Comparison of ENCODE assay signal across 8 mouse cellular contexts in genomic region chr7:4901171-4901570, GRCm38 (mm10). TPM values are rescaled to one million over a fixed set of nuclear protein-coding genes. Genes with fewer than 3 reads are reported as not detected.
DNase-seq lines count a peak whose midpoint lies in the region; ATAC-seq and TF ChIP-seq lines count a peak whose summit lies in the region.

No protein-coding gene starts in this region.

- H3K9me3 ChIP-seq in heart, embryonic 16.5 days (replicated peaks; ENCODE audit: control insufficient read depth, low read length), result peaks cover 4% of the 10 kb centered on the region; the same call in 1 of the 2 replicates
- peaks cover 3% of the 10 kb centered on the region; the same call in 1 of the 2 replicates for H3K9me3 ChIP-seq in stomach, embryonic 14.5 days (ENCODE audit: control insufficient read depth, low read depth, low read length)

- H3K27ac ChIP-seq in gastrocnemius, adult 2 months, result peak overlapping the region; percentile 77; the same call in 1 of the 2 replicates
- H3K27ac ChIP-seq in heart, embryonic 16.5 days (ENCODE audit: low read length), result no peak overlapping the region; the same call in 1 of the 2 replicates
- H3K27ac ChIP-seq in stomach, embryonic 14.5 days (ENCODE audit: low read length), result no peak overlapping the region

- peak overlapping the region; percentile 75; the same call in 1 of the 2 replicates for H3K4me2 ChIP-seq in heart, embryonic 16.5 days (ENCODE audit: low read depth, low read length)
- no peak overlapping the region for H3K4me2 ChIP-seq in stomach, embryonic 14.5 days (replicated peaks; ENCODE audit: low read depth, low read length)

- ATAC-seq in heart, embryonic 16.5 days (replicated peaks; ENCODE audit: extremely low read depth, insufficient read depth, low FRiP score), result no peak
- 0 out of 2 replicates have a peak, but pooled peaks have one; percentile 31 for ATAC-seq in stomach, embryonic 14.5 days (ENCODE audit: insufficient number of reproducible peaks, insufficient read depth, low FRiP score, low read depth)
- no peak for ATAC-seq in inflammation-experienced regulatory T-cells, adult 6 months

- peak; percentile 56 for TF ChIP-seq CTCF in gastrocnemius, adult 2 months (IDR thresholded peaks at IDR 0.05)

- no peak overlapping the region; the same call in 1 of the 2 replicates for H3K9ac ChIP-seq in heart, embryonic 16.5 days (ENCODE audit: low read length)
- H3K9ac ChIP-seq in stomach, embryonic 14.5 days (replicated peaks; ENCODE audit: low read depth, low read length), result no peak overlapping the region

- intact Hi-C loops in gastrocnemius, adult 2 months (cut with DNase I), result no loop called here
- intact Hi-C loops in gastrocnemius, postnatal 36 days (cut with DNase I), result no loop called here

- no peaks in the 10 kb centered on the region for H3K27me3 ChIP-seq in heart, embryonic 16.5 days (ENCODE audit: control insufficient read depth, insufficient read depth, low read length)
- no peaks in the 10 kb centered on the region for H3K27me3 ChIP-seq in stomach, embryonic 14.5 days (ENCODE audit: control insufficient read depth, insufficient read depth, low read length)

- peak overlapping the region; percentile 68 for H3K4me3 ChIP-seq in gastrocnemius, adult 2 months
- H3K4me3 ChIP-seq in heart, embryonic 16.5 days (ENCODE audit: low read length), result peak overlapping the region; percentile 44
- no peak overlapping the region for H3K4me3 ChIP-seq in stomach, embryonic 14.5 days (ENCODE audit: low read depth, low read length)

- no peaks in the 10 kb centered on the region for H3K36me3 ChIP-seq in heart, embryonic 16.5 days (ENCODE audit: control insufficient read depth, insufficient read depth)
- no peaks in the 10 kb centered on the region for H3K36me3 ChIP-seq in stomach, embryonic 14.5 days (ENCODE audit: control insufficient read depth, insufficient read depth, low read length)

- peaks cover 7% of the 10 kb centered on the region for H3K4me1 ChIP-seq in heart, embryonic 16.5 days (ENCODE audit: control insufficient read depth, insufficient read depth, low read length)
- H3K4me1 ChIP-seq in stomach, embryonic 14.5 days (ENCODE audit: control insufficient read depth, insufficient read depth, low read length), result no peaks in the 10 kb centered on the region

- 53% methylated on average over 8 of the region's 8 CpGs for WGBS in heart, embryonic 16.5 days
- WGBS in stomach, embryonic 14.5 days, result 51% methylated on average over 8 of the region's 8 CpGs

- peak; percentile 43 for DNase-seq in gastrocnemius, adult 2 months
- DNase-seq in gastrocnemius, postnatal 36 days, result no peak
- DNase-seq in right cerebral cortex, postnatal 4 days, result peak; percentile 58
- DNase-seq in right cerebral cortex, adult 2 months (ENCODE audit: low spot score in 2 of 2), result no peak
- DNase-seq in right cerebral cortex, postnatal 25 days, result no peak

RNA-seq across cellular contexts. Expression of gene Gm36210, which starts 5.1 kb away (rescaled TPM):
- under 1 TPM; 0.17 to 0.38 TPM for total RNA-seq in gastrocnemius, adult 2 months (2021)
- under 1 TPM; 0.20 TPM for total RNA-seq in gastrocnemius, postnatal 36 days (2021)
- 0.11 TPM in 1 of 2 replicates, not detected in the other for polyA plus RNA-seq in heart, embryonic 16.5 days (2015; fragmentation: Nextera tagmentation; extraction: Ambion mirVana)
- polyA plus RNA-seq in stomach, embryonic 14.5 days (2014; fragmentation: Nextera tagmentation; extraction: Ambion mirVana), result not detected in 2 replicates
- not detected for polyA plus RNA-seq in inflammation-experienced regulatory T-cells, adult 6 months (2017; shearing (Covaris generic))

RNA-seq across cellular contexts. Expression of gene Zfp628, which starts 13.8 kb away (rescaled TPM):
- 10 to 100 TPM in 1 of 2 experiments, 1 to 10 TPM in 1; 8.5 to 10.7 TPM for total RNA-seq in gastrocnemius, adult 2 months (2021)
- total RNA-seq in gastrocnemius, postnatal 36 days (2021), result 1 to 10 TPM; 8.9 TPM
- polyA plus RNA-seq in heart, embryonic 16.5 days (2015; fragmentation: Nextera tagmentation; extraction: Ambion mirVana), result 2.2 and 2.5 TPM in 2 replicates
- 4.3 and 4.5 TPM in 2 replicates for polyA plus RNA-seq in stomach, embryonic 14.5 days (2014; fragmentation: Nextera tagmentation; extraction: Ambion mirVana)
- polyA plus RNA-seq in inflammation-experienced regulatory T-cells, adult 6 months (2017; shearing (Covaris generic)), result 1 to 10 TPM in 2 of 3 experiments, under 1 TPM in 1; 0.93 to 1.8 (median 1.6) TPM

RNA-seq across cellular contexts. Expression of gene Nat14, which starts 20.7 kb away (rescaled TPM):
- total RNA-seq in gastrocnemius, adult 2 months (2021), result 1 to 10 TPM; 2.7 to 5.9 TPM
- 1 to 10 TPM; 2.5 to 3.2 TPM for total RNA-seq in gastrocnemius, postnatal 36 days (2021)
- polyA plus RNA-seq in heart, embryonic 16.5 days (2015; fragmentation: Nextera tagmentation; extraction: Ambion mirVana), result 3.9 and 4.6 TPM in 2 replicates
- polyA plus RNA-seq in stomach, embryonic 14.5 days (2014; fragmentation: Nextera tagmentation; extraction: Ambion mirVana), result 3.5 and 4.0 TPM in 2 replicates
- polyA plus RNA-seq in inflammation-experienced regulatory T-cells, adult 6 months (2017; shearing (Covaris generic)), result under 1 TPM in 2 of 3 experiments, not detected in 1; 0.34 to 0.44 TPM

RNA-seq across cellular contexts. Expression of gene Isoc2a, which starts 24.2 kb away (rescaled TPM):
- 10 to 100 TPM; 26.4 to 33.5 TPM for total RNA-seq in gastrocnemius, adult 2 months (2021)
- total RNA-seq in gastrocnemius, postnatal 36 days (2021), result 10 to 100 TPM; 21.0 to 28.3 TPM
- polyA plus RNA-seq in heart, embryonic 16.5 days (2015; fragmentation: Nextera tagmentation; extraction: Ambion mirVana), result 2.0 and 2.1 TPM in 2 replicates
- 0.94 and 0.98 TPM in 2 replicates for polyA plus RNA-seq in stomach, embryonic 14.5 days (2014; fragmentation: Nextera tagmentation; extraction: Ambion mirVana)
- polyA plus RNA-seq in inflammation-experienced regulatory T-cells, adult 6 months (2017; shearing (Covaris generic)), result under 1 TPM; 0.58 to 0.92 (median 0.70) TPM

RNA-seq across cellular contexts. Expression of gene Ssc5d, which starts 24.4 kb away (rescaled TPM):
- total RNA-seq in gastrocnemius, adult 2 months (2021), result 1 to 10 TPM; 4.3 to 8.7 TPM
- total RNA-seq in gastrocnemius, postnatal 36 days (2021), result 10 to 100 TPM in 1 of 2 experiments, 1 to 10 TPM in 1; 8.8 to 11.1 TPM
- polyA plus RNA-seq in heart, embryonic 16.5 days (2015; fragmentation: Nextera tagmentation; extraction: Ambion mirVana), result 2.6 and 2.7 TPM in 2 replicates
- 3.3 and 3.9 TPM in 2 replicates for polyA plus RNA-seq in stomach, embryonic 14.5 days (2014; fragmentation: Nextera tagmentation; extraction: Ambion mirVana)
- polyA plus RNA-seq in inflammation-experienced regulatory T-cells, adult 6 months (2017; shearing (Covaris generic)), result not detected

Comparison
In these comparisons a context has a peak if more than half of its experiments do, and no peak if none do; other contexts are left out.
1. DNase-seq: peak in gastrocnemius, adult 2 months (single experiment) and right cerebral cortex, postnatal 4 days (single experiment); none in gastrocnemius, postnatal 36 days (0 of 2), right cerebral cortex, adult 2 months (0 of 2) and right cerebral cortex, postnatal 25 days (single experiment).